Mouse (Mus musculus): ENCODE data around the gene Dnah12. TPM values are rescaled to one million over a fixed set of nuclear protein-coding genes. Genes with fewer than 3 reads are reported as not detected.

Dnah12 gene
- polyA plus RNA-seq, 1 experiment from 2014 or later = 0.06 TPM

DNA sequence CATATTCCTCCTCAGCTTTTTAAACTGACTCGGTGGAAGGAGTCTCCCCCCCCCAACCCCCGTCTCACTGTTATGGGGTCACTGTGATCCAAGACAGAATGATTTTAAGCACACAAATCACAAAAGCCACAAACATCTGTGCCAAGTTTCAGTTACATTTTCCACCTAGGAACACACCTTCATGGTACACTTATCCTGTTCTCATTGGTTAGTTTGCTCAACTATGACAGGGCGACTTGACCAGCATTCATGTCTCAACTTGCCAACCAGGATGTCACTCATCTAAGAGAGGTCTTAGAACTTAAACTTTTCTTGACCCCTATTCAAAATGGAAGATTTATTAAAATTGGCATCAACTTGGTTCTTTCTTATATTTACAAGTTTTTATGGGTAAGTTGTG lies 31.8 kb downstream of the Dnah12 start:
- Histone ChIP-seq H3K4me2 (no peak overlapping the region), H3K4me1 (replicated peaks) (no peaks in the 10 kb centered on the region), H3K9ac (replicated peaks) (no peak overlapping the region), H3K27ac (no peak overlapping the region), H3K27me3 (no peaks in the 10 kb centered on the region), H3K36me3 (no peaks in the 10 kb centered on the region), H3K4me3 (replicated peaks) (no peak overlapping the region), H3K9me3 (no peaks in the 10 kb centered on the region)
- WGBS = 80% methylated on average over 3 of the region's 3 CpGs
- no peak for ATAC-seq (ENCODE audit: insufficient number of reproducible peaks, insufficient read depth, low FRiP score, low TSS enrichment, low read depth)

DNA sequence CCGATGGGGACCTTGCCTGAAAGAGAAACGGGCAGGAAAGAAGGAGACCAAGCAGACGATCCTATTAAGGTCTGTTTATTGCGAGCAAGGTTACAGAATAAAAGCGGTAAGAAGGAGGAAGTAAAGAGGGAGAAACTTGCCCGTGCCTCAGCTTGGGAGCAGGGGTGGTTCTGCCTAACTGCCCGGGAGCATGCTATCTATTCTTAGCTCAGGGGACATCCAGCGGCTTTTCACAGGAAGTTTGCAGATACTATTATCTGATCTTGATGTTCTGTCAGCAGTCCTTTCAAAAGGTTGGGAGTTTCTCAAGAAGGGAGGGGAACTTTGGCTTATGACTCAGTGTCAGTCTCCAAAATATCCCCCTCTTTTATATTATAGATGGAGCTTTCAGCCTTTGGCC lies 65.5 kb downstream of the Dnah12 start:
- no peaks in the 10 kb centered on the region for H3K36me3 ChIP-seq
- no peak overlapping the region for H3K4me3 ChIP-seq (replicated peaks)
- no peak overlapping the region for H3K27ac ChIP-seq
- no peak overlapping the region for H3K9ac ChIP-seq (replicated peaks)
- no peak for ATAC-seq (ENCODE audit: insufficient number of reproducible peaks, insufficient read depth, low FRiP score, low TSS enrichment, low read depth)
- H3K27me3 ChIP-seq = no peaks in the 10 kb centered on the region
- WGBS = 77% methylated on average over 8 of the region's 8 CpGs
- H3K4me1 ChIP-seq (replicated peaks) = no peaks in the 10 kb centered on the region
- no peak overlapping the region for H3K4me2 ChIP-seq
- H3K9me3 ChIP-seq = peaks cover 11% of the 10 kb centered on the region

- no peak for ATAC-seq (ENCODE audit: insufficient number of reproducible peaks, insufficient read depth, low FRiP score, low TSS enrichment, low read depth)
- Histone ChIP-seq H3K4me1 (replicated peaks) (no peaks in the 10 kb centered on the region), H3K4me3 (replicated peaks) (no peak overlapping the region), H3K27me3 (no peaks in the 10 kb centered on the region), H3K27ac (no peak overlapping the region), H3K4me2 (no peak overlapping the region), H3K9ac (replicated peaks) (no peak overlapping the region), H3K36me3 (no peaks in the 10 kb centered on the region), H3K9me3 (peaks cover 22% of the 10 kb centered on the region)
- 84% methylated on average over 6 of the region's 6 CpGs for WGBS
Observed at GRCm38 (mm10) chr14:26764827-26765226, 71.8 kb downstream of the Dnah12 start.

DNA sequence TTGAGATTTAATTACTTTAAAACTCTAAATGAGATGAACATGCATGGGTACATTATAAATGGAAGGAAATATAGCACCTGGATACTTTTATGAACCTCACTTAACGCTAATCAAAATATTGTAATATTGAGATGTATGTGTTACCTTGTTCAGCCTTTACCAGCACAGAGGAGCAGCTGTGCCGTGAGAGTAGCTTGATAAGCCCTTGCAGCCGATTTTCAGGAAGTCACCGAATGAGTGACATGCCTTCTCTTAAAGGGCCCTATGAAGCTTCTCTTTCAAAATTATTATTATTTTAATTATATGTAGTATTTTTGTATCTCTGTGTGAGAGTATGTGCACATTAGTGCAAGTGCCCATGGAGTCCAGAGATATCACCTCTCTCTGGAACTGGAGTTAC lies 75.1 kb downstream of the Dnah12 start:
- no peak for ATAC-seq (ENCODE audit: insufficient number of reproducible peaks, insufficient read depth, low FRiP score, low TSS enrichment, low read depth)
- Histone ChIP-seq H3K4me1 (replicated peaks) (no peaks in the 10 kb centered on the region), H3K9me3 (peaks cover 14% of the 10 kb centered on the region), H3K9ac (replicated peaks) (no peak overlapping the region), H3K4me2 (no peak overlapping the region), H3K27ac (no peak overlapping the region), H3K4me3 (replicated peaks) (no peak overlapping the region), H3K27me3 (no peaks in the 10 kb centered on the region), H3K36me3 (no peaks in the 10 kb centered on the region)
- WGBS = 81% methylated on average over 4 of the region's 4 CpGs

DNA sequence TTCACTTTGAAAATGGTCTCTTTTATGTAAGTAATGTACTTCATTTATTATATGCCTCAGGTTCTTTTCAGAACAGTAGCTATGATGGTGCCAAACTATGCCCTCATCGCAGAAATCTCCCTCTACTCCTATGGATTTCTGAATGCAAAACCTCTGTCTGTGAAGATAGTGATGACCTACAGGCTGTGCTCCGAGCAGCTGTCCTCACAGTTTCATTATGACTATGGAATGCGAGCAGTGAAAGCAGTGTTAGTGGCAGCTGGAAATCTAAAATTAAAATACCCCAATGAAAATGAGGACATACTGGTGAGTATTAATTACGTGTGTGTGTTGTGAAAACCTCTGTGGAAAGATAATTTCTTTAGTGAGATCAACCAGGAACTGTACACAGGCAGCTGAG lies 80.5 kb downstream of the Dnah12 start:
- ATAC-seq (ENCODE audit: insufficient number of reproducible peaks, insufficient read depth, low FRiP score, low TSS enrichment, low read depth) = no peak
- Histone ChIP-seq H3K27me3 (no peaks in the 10 kb centered on the region), H3K9ac (replicated peaks) (no peak overlapping the region), H3K9me3 (no peaks in the 10 kb centered on the region), H3K27ac (no peak overlapping the region), H3K4me2 (no peak overlapping the region), H3K4me1 (replicated peaks) (no peaks in the 10 kb centered on the region), H3K4me3 (replicated peaks) (no peak overlapping the region), H3K36me3 (no peaks in the 10 kb centered on the region)
- 73% methylated on average over 4 of the region's 4 CpGs for WGBS

GRCm38 (mm10) chr14:26783731-26784130 lies 90.7 kb downstream of the Dnah12 start:
- Histone ChIP-seq H3K27me3 (no peaks in the 10 kb centered on the region), H3K9me3 (no peaks in the 10 kb centered on the region; the same call in 1 of the 2 replicates), H3K4me3 (replicated peaks) (no peak overlapping the region), H3K27ac (no peak overlapping the region), H3K36me3 (no peaks in the 10 kb centered on the region), H3K4me1 (replicated peaks) (no peaks in the 10 kb centered on the region), H3K9ac (replicated peaks) (no peak overlapping the region), H3K4me2 (no peak overlapping the region)
- ATAC-seq (ENCODE audit: insufficient number of reproducible peaks, insufficient read depth, low FRiP score, low TSS enrichment, low read depth) = no peak
- WGBS = 69% methylated on average over 4 of the region's 4 CpGs

DNA sequence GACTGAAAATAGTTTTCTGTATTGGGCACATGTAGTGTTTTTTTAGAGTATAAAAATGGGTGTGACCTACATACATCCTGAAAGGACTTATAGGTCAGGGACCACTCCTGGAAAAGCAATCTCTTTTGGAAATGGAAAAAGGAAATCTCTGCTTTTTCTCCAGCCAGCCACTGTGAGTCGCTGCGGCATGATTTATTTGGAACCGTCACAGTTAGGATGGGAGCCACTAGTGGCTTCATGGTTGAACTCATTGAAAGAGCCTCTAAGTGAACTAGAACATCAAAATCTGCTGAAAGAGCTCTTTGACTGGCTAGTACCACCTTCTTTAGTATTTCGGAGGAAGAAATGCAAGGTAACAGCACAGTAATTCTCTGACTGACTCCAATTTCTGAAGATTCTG lies 92.6 kb downstream of the Dnah12 start:
- ATAC-seq (ENCODE audit: insufficient number of reproducible peaks, insufficient read depth, low FRiP score, low TSS enrichment, low read depth) = no peak
- H3K4me3 ChIP-seq (replicated peaks) = no peak overlapping the region
- no peaks in the 10 kb centered on the region; the same call in 1 of the 2 replicates for H3K9me3 ChIP-seq
- no peak overlapping the region for H3K4me2 ChIP-seq
- 47% methylated on average over 4 of the region's 4 CpGs for WGBS
- no peaks in the 10 kb centered on the region for H3K4me1 ChIP-seq (replicated peaks)
- no peak overlapping the region for H3K27ac ChIP-seq
- no peaks in the 10 kb centered on the region for H3K36me3 ChIP-seq
- no peaks in the 10 kb centered on the region for H3K27me3 ChIP-seq
- no peak overlapping the region for H3K9ac ChIP-seq (replicated peaks)

DNA sequence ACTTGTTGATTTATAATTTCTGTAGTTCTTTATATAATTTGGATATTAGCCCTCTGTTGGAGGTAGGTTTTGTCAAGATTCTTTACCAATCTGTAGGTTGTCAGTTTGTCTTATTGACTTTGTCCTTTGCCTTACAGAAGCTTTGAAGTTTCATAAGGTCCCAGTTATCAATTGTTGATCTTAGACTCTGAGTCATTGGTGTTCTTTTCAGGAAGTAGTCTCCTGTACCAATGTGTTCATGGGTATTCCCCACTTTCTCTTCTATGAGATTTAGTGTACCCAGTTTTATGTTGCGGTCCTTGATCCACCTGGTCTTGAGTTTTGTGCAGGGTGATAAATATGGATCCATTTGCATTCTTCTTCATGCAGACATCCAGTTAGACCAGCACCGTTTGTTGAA lies 101.4 kb downstream of the Dnah12 start:
- no peaks in the 10 kb centered on the region for H3K4me1 ChIP-seq (replicated peaks)
- no peak for ATAC-seq (ENCODE audit: insufficient number of reproducible peaks, insufficient read depth, low FRiP score, low TSS enrichment, low read depth)
- WGBS = 91% methylated on average over 2 of the region's 2 CpGs
- no peaks in the 10 kb centered on the region for H3K27me3 ChIP-seq
- no peak overlapping the region for H3K27ac ChIP-seq
- no peaks in the 10 kb centered on the region for H3K36me3 ChIP-seq
- H3K4me2 ChIP-seq = no peak overlapping the region
- no peak overlapping the region for H3K9ac ChIP-seq (replicated peaks)
- H3K4me3 ChIP-seq (replicated peaks) = no peak overlapping the region
- H3K9me3 ChIP-seq = no peaks in the 10 kb centered on the region

DNA sequence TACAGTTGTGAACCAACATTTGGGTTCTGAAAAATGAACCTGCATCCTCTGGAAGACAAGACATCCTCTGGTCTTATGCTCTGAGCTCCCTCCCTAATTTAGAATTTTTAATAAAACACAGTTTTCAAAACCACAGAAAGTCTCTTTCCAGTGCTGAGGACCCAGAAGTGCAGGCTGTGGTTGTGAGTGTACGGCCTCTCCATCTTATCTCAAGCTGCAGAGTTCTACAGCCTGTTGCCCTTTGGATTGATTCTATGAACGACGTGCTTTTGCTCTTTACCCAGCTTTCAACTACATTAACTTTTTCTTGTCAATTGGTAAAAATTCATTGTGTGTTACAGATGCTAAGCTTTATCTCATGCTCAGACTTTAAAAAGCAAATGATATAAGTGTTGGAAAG lies 105.3 kb downstream of the Dnah12 start:
- Histone ChIP-seq H3K4me1 (replicated peaks) (no peaks in the 10 kb centered on the region), H3K27me3 (no peaks in the 10 kb centered on the region), H3K4me2 (no peak overlapping the region), H3K9ac (replicated peaks) (no peak overlapping the region), H3K27ac (no peak overlapping the region), H3K4me3 (replicated peaks) (no peak overlapping the region), H3K36me3 (no peaks in the 10 kb centered on the region), H3K9me3 (no peaks in the 10 kb centered on the region)
- WGBS = 86% methylated on average over 3 of the region's 3 CpGs
- no peak for ATAC-seq (ENCODE audit: insufficient number of reproducible peaks, insufficient read depth, low FRiP score, low TSS enrichment, low read depth)

DNA sequence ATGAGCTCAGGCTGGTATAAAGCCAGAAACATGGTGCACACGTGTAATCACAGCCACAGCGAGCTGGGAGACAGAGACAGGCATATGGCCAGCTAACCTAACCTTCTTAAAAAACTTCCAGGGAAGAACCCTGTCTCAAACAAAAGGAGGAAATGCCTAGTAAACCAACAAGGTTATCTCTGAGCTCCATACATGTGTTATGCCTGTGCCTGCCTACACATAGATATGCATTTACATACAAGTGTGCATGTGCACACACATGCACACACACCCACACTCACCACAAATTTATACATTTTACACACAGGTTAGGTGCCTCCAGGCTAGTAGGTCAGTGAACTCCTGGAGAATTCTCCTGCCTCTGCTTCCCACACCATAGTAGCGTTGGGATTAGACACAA lies 106.2 kb downstream of the Dnah12 start:
- 72% methylated on average over 3 of the region's 3 CpGs for WGBS

GRCm38 (mm10) chr14:26805500-26805899 lies 112.4 kb downstream of the Dnah12 start:
- no peak for ATAC-seq (ENCODE audit: insufficient number of reproducible peaks, insufficient read depth, low FRiP score, low TSS enrichment, low read depth)
- Histone ChIP-seq H3K4me2 (no peak overlapping the region), H3K9ac (replicated peaks) (no peak overlapping the region), H3K9me3 (no peaks in the 10 kb centered on the region), H3K4me1 (replicated peaks) (no peaks in the 10 kb centered on the region), H3K4me3 (replicated peaks) (no peak overlapping the region), H3K27ac (no peak overlapping the region), H3K27me3 (no peaks in the 10 kb centered on the region), H3K36me3 (no peaks in the 10 kb centered on the region)
- 82% methylated on average over 7 of the region's 7 CpGs for WGBS

More for the DNA sequence above, 106.2 kb downstream of the Dnah12 start:
- Histone ChIP-seq H3K36me3 (no peaks in the 10 kb centered on the region), H3K4me1 (replicated peaks) (no peaks in the 10 kb centered on the region), H3K27ac (no peak overlapping the region), H3K9ac (replicated peaks) (no peak overlapping the region), H3K27me3 (no peaks in the 10 kb centered on the region), H3K4me3 (replicated peaks) (no peak overlapping the region), H3K4me2 (no peak overlapping the region), H3K9me3 (no peaks in the 10 kb centered on the region)
- ATAC-seq (ENCODE audit: insufficient number of reproducible peaks, insufficient read depth, low FRiP score, low TSS enrichment, low read depth) = no peak

DNA sequence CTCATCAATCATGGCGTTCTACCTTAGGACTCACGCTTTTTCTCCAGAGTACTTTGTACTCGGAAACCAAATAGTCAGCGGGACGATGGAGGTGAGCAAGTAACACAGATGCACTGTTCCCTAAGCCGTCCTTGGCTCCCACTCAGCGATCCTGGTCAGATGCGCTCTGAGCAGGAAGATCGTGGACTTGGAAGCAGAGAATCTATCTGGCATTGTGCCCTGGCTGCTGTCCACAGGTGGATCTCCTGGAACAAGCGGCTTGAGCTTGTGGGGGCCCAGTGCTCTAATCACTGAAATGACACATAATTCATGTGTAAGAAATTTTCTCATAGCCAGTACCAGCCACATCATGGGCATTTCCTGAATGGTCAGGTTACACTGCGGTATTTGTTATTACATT lies 119.7 kb downstream of the Dnah12 start:
- H3K27ac ChIP-seq = no peak overlapping the region
- H3K4me3 ChIP-seq (replicated peaks) = no peak overlapping the region
- no peaks in the 10 kb centered on the region for H3K36me3 ChIP-seq
- ATAC-seq (ENCODE audit: insufficient number of reproducible peaks, insufficient read depth, low FRiP score, low TSS enrichment, low read depth) = no peak
- no peak overlapping the region for H3K4me2 ChIP-seq
- 86% methylated on average over 11 of the region's 11 CpGs for WGBS
- H3K4me1 ChIP-seq (replicated peaks) = no peaks in the 10 kb centered on the region
- 0 out of 2 replicates have a peak, but pooled peaks cover 3% of the 10 kb centered on the region for H3K9me3 ChIP-seq
- H3K27me3 ChIP-seq = no peaks in the 10 kb centered on the region
- H3K9ac ChIP-seq (replicated peaks) = no peak overlapping the region
